Mouse (Mus musculus) cerebellum, postnatal 14 days (tissue): ENCODE measurements around the gene B3galnt1.
"Not testable (repeated sequence)": the region's sequence is repeated elsewhere in the genome, so short reads cannot be mapped to it uniquely, and the experiment has no call there.

Source experiments
- DNase-seq, 2 experiments: peaks; one replicate each; pipeline ENCODE4 v3.0.0; 2021; ENCODE audit warnings: mixed read lengths in 2 of 2

B3galnt1 gene

DNA sequence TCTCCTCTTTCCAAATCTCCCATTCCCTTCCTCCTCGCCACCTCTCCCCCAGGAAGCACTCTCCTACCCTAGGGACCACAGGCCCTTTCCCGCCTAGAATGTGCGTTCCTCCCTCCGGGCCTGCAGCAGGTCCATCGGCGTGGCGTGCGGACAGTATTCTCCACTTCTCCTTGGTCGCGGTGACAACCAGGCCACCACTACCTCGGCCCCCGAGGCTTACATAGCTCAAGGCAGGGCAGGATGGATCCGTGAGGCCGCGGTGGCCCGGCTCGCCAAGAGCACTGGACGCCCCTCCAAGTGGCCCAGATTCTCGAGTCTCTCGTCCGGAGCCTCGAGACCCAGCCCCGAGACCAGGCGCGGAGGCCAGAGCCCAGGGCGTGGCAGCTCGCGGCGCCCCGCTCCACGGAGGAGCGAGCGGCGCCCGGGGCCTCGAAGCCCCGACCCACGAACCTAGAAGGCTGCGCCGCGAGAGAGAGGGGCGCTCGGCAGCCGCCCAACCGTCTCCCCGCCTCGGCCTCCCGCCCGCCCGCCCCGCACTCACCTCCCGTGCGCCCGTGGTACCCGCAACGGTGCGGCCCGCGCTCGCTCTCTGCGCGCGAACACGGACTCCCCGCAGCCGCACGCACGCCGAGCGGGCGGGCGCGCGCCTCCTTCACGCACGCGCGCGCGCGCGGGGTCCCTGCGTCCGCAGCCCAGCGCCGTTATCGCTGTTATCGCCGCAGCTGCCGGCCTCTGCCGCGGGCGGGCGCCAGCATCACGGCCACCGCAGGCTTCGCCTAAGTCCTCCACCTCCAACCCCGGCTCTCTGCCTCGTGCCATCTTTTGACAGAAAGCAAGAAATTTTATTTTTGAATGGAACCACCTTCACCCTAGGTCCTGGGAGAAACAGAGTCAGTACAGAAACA lies at the start of gene B3galnt1:
B3galnt1 (minus strand) TSS at position 700 of the 905 bp plus-strand sequence.
- peak; percentile 74 to 81 for DNase-seq

DNA sequence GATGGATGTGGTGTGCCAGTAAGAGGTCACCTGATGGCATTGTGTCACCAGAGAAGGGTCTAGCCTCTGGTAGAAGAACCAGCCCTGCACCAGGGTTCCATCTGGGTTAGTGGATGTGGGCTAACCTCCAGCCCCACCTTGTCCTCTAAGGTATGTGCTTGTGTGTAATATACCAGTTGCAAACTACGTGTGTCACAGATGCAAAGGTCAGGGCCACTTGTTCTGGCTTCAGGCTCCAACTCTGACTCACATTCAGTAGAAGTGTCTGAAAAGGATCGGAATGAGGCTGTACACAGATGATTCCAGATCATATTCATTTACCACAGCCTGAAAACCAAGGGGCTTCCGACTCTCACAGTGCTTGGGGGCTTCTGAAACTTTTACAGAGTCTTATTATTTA lies 35.8 kb upstream of the B3galnt1 start:
- DNase-seq: no peak

- DNase-seq: no peak
These were observed 35.1 kb upstream of the B3galnt1 start for GRCm38 (mm10) chr3:69633706-69634420.

- no peak for DNase-seq
These were observed 28.3 kb upstream of the B3galnt1 start for GRCm38 (mm10) chr3:69626963-69627590.

DNA sequence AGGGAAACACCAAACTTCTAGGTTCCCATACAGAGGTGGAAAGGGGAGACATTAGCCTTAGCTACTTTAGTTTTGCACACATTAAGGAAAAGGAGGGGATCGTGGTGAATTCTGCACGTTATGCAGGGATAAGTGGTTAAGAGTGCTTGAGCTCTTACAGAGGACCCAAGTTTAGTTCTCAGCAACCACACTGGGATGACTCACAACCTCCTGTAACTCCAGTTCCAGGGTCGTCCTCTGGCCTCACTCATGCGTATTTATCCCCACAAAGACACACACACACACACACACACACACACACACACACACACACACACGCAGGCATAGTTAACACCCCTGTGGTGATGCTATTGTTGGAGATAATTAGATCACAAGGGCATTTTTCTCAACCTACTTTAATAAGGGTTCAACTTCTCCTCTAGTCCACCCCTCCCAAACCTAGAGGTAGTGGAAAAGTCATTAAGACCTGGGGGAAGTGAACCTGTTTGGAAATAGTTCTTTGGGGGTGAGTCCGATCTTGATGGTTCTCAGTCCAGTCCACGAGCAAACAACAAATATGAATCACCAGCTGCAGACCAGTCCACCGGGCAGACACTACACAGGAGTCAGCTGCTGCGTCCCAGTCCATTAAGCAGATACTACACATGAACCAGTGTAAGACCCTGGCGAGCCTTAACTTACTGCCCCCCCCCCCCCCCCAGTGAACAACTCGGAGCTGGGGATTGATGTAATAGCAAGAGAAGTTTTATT lies 27.6 kb upstream of the B3galnt1 start:
- DNase-seq: no peak

DNA sequence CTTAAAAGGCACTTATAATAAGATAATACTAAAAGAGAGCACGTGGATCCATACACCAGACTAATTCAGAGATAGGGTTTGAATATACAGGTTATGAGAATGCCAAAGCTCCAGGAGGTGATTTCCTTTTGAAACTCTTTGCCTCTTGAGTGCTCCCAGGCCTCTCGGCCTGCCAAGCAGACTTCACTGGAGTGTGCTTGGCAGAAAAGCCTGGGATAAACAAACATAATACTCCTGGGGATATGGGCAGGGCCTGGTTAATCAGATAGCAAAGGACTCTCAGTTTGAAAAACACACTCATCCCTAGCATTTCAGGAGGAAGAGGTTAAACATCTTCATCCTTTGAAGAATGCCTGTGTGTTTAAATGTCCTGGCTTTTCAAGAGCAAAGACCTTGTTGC lies 25.4 kb upstream of the B3galnt1 start:
- DNase-seq: no peak

DNA sequence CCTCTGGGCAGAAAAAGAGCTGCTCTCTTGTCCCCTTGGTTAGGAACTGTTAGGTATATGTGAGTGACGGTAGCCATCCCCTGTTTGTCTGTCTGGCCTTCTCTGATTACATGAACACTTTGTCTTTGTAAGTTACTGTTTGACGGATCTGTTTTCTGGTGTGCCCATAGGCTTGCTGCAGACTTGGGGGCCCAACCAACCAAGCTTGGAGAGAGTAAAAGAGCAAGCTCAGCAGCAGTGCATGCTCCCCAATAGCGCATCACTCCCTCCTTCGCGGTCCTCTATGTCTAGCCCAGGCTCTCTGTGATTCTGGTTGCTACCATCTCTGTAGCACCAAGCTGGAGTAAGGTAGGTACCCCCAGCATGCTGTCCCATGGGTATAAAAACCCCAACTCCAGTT lies 9.1 kb upstream of the B3galnt1 start:
- no peak for DNase-seq

- no peak for DNase-seq
These were observed 8.7 kb upstream of the B3galnt1 start for GRCm38 (mm10) chr3:69607468-69607867.

- no peak for DNase-seq
These were observed 8.2 kb upstream of the B3galnt1 start for GRCm38 (mm10) chr3:69606923-69607322.

DNA sequence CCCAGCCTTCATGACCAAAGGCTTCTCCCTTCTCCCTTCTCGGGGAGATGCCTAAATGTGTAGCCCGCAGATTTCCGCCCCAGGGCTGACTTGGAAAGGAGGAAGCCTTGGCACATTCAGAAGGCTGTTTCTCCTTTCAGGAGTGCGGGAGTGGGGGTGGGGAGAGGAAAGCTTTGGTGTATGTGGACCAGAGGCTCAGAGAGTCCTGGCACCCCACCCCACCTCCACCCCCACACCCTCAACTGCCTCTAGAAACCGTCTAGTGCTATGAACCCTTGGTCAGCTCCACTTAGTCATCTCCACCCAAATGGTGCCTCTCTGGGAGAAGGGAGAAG lies 373 bp upstream of the B3galnt1 start:
- DNase-seq: peak in 1 of 2 experiments; percentile 65

DNA sequence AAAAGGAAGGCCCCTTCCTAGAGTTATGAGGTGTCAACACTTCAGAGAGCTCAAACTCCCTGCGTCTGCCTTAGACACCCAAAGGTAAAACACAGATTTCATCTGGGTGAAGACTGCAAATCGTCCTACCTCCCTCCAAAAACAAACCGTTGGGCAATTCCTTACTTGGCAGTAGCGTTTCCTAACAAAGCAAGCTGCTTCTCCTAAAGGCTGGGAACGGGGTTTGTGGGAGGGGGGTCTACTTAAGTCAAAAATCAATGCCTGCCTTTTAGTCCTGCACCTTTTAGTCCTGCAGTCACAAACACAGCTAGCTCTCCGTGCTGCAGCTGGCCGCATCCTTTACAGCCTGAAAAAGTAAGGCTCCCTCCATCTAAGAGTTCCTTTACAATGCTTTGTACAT lies 944 bp downstream of the B3galnt1 start:
- DNase-seq: no peak

DNA sequence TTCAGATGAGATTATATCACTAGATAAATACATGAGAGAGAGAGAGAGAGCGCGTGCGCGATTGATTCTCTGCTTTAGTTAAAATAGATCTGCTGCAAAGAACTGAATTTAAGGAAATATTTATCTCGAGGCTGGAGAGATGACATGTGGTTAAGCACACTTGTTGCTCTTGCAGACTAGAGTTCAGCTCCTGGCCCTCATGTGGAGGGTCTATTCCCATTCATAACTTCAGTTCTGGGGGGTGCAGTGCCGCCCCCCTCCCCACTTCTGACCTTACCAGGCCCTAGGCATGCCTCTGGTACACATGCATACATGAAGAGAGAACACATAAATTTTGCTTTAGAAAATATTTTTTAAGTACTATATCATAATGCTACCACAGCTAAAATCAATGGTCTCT lies 1.5 kb downstream of the B3galnt1 start:
- no peak for DNase-seq

DNA sequence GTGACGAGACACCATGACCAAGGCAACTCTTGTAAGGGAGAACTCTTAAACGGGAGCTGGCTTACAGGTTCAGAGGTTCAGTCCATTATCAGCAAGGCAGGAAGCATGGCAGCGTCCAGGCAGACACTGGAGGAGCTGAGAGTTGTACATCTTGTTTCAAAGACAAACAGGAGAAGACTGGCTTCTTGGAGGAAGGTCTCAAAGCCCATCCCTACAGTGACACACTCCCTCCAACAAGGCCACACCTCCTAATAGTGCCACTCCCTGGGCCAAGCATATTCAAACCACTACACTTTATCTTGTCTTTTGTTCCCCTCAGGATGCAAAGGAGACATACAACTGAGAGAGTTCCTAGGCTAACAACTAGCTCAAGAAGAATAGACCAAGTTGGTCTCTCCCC lies 2.6 kb downstream of the B3galnt1 start:
- no peak for DNase-seq

DNA sequence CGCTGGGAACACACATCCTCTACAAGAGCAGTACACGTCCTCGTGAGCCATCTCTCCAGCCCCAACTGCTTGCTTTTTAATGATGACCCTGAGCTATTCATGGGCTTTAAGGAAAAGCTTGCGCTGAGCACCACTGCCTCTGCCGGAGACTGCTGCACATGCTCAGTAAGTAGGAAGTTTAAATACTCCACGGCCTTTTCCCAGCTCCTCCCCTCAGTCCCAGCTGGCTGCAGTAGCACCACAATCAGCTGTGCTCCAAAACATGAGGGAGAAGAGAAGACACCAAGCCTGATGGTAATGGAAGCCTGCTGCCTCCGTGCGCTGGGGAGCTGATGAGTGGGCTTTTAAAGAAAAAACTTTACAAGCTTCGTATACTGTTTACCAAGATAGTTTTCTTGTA lies 4.7 kb downstream of the B3galnt1 start:
- no peak for DNase-seq

GRCm38 (mm10) chr3:69593426-69593825 lies 5.3 kb downstream of the B3galnt1 start:
- DNase-seq: no peak

- no peak for DNase-seq
These were observed 10.5 kb downstream of the B3galnt1 start for GRCm38 (mm10) chr3:69588101-69588760.

DNA sequence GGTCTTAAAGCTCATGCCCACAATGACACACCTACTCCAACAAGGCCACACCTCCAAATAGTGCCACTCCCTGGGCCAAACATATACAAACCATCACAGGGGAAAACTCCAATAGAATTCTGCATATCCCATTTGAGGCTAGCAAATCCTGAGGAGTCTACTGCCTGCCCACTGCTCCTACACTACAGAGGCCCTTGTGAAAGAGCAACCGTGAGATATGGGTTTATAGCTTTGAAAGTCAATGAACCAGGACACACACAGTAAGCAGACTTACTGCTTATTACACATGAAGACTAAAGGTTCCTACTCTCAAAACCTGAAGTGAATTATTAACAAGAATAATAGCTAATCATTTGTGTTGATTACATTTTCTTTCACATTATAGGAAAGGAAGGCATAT lies 15.0 kb downstream of the B3galnt1 start:
- DNase-seq: no peak

DNA sequence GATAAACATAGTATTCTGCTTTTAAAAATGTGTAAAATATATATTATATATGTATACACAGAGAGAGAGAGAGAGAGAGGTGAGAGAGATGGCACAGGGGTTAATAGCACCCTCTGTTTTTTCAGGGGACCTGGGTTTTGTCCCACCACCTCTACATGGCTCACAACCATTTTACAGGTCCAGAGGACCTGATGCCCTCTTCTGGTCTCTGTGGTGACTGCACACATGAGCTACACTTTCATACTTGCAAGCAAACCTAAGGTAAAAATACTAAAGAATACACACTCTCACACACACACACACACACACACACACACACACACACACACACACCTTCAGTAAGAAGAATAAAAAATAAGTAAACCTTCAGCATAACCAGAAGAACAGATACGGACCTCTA lies 20.0 kb downstream of the B3galnt1 start:
- DNase-seq: no peak

- no peak for DNase-seq
These were observed 22.0 kb downstream of the B3galnt1 start for GRCm38 (mm10) chr3:69576715-69577114.

- DNase-seq: no peak
These were observed 23.2 kb downstream of the B3galnt1 start for GRCm38 (mm10) chr3:69575577-69575976.

DNA sequence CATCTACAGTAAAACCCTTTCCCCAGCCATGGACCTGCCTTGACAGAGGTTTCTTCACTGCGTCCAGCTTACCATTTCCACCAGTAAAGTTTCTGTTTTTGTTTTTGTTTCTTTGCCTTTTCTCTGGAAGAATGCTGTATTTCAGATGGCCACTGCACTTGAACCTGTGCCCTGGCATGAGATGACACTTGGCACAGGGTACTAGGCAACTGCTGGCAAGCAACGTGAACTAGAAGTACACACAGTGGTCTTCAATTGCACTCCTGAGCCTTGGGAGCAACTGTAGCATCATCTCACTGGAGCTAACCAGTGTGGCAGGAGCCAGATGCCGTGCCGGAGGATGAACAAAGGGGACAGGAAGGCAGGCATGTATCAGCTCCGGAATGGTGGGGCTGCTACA lies 26.2 kb downstream of the B3galnt1 start:
- DNase-seq: peak; percentile 44 to 54

- not testable (repeated sequence) for DNase-seq
These were observed 33.2 kb downstream of the B3galnt1 start for GRCm38 (mm10) chr3:69565586-69565985.
